Mouse (Mus musculus): ENCODE measurements around the gene Mael. TPM values are rescaled to one million over a fixed set of nuclear protein-coding genes. Genes with fewer than 3 reads are reported as not detected.

Mael gene
- polyA plus RNA-seq, 1 experiment from 2014 or later, result not detected

- no peaks in the 10 kb centered on the region for H3K9me3 ChIP-seq (replicated peaks)
- 49% methylated on average over 3 of the region's 3 CpGs for WGBS
Measured at GRCm38 (mm10) chr1:166205159-166205558, 33.4 kb downstream of the Mael start.

GRCm38 (mm10) chr1:166204171-166204570, 34.4 kb downstream of the Mael start:
- H3K4me3 ChIP-seq, result no peak overlapping the region
- no peak for ATAC-seq (ENCODE audit: insufficient number of reproducible peaks, low FRiP score)
- no peak overlapping the region for H3K4me2 ChIP-seq
- no peak overlapping the region for H3K9ac ChIP-seq
- no peaks in the 10 kb centered on the region for H3K9me3 ChIP-seq (replicated peaks)
- H3K4me1 ChIP-seq (replicated peaks), result no peaks in the 10 kb centered on the region
- H3K27ac ChIP-seq (ENCODE audit: poor library complexity, severe bottlenecking), result no peak overlapping the region
- H3K27me3 ChIP-seq (replicated peaks), result no peaks in the 10 kb centered on the region
- WGBS, result 53% methylated on average over 5 of the region's 5 CpGs
- H3K36me3 ChIP-seq, result no peaks in the 10 kb centered on the region

More at GRCm38 (mm10) chr1:166205159-166205558, 33.4 kb downstream of the Mael start:
- Histone ChIP-seq H3K9ac (no peak overlapping the region), H3K4me2 (no peak overlapping the region), H3K4me1 (replicated peaks) (no peaks in the 10 kb centered on the region), H3K27me3 (replicated peaks) (no peaks in the 10 kb centered on the region), H3K36me3 (no peaks in the 10 kb centered on the region), H3K27ac (ENCODE audit: poor library complexity, severe bottlenecking) (no peak overlapping the region), H3K4me3 (no peak overlapping the region)
- ATAC-seq (ENCODE audit: insufficient number of reproducible peaks, low FRiP score), result no peak

GRCm38 (mm10) chr1:166189821-166190220, 48.7 kb downstream of the Mael start:
- 82% methylated on average over 4 of the region's 4 CpGs for WGBS
- Histone ChIP-seq H3K4me2 (no peak overlapping the region), H3K27ac (ENCODE audit: poor library complexity, severe bottlenecking) (no peak overlapping the region), H3K9me3 (replicated peaks) (no peaks in the 10 kb centered on the region), H3K27me3 (replicated peaks) (no peaks in the 10 kb centered on the region), H3K4me1 (replicated peaks) (peaks cover under 1% of the 10 kb centered on the region; the same call in 1 of the 2 replicates), H3K9ac (no peak overlapping the region), H3K36me3 (no peaks in the 10 kb centered on the region), H3K4me3 (no peak overlapping the region)
- no peak for ATAC-seq (ENCODE audit: insufficient number of reproducible peaks, low FRiP score)

GRCm38 (mm10) chr1:166185357-166185756, 53.2 kb downstream of the Mael start:
- no peak for ATAC-seq (ENCODE audit: insufficient number of reproducible peaks, low FRiP score)
- H3K9ac ChIP-seq, result no peak overlapping the region
- H3K4me3 ChIP-seq, result no peak overlapping the region
- H3K4me2 ChIP-seq, result no peak overlapping the region
- H3K27ac ChIP-seq (ENCODE audit: poor library complexity, severe bottlenecking), result no peak overlapping the region
- no peaks in the 10 kb centered on the region for H3K9me3 ChIP-seq (replicated peaks)
- no peaks in the 10 kb centered on the region for H3K36me3 ChIP-seq
- H3K4me1 ChIP-seq (replicated peaks), result peaks cover 8% of the 10 kb centered on the region; the same call in 1 of the 2 replicates
- WGBS, result 72% methylated on average over 5 of the region's 5 CpGs
- no peaks in the 10 kb centered on the region for H3K27me3 ChIP-seq (replicated peaks)

GRCm38 (mm10) chr1:166184391-166185229, 53.9 kb downstream of the Mael start:
- ATAC-seq (ENCODE audit: insufficient number of reproducible peaks, low FRiP score), result no peak
- H3K4me1 ChIP-seq (replicated peaks), result peaks cover 8% of the 10 kb centered on the region; the same call in 1 of the 2 replicates
- no peaks in the 10 kb centered on the region for H3K27me3 ChIP-seq (replicated peaks)
- WGBS, result 55% methylated on average over 22 of the region's 22 CpGs
- no peak overlapping the region for H3K9ac ChIP-seq
- H3K9me3 ChIP-seq (replicated peaks), result no peaks in the 10 kb centered on the region
- no peak overlapping the region for H3K4me2 ChIP-seq
- no peaks in the 10 kb centered on the region for H3K36me3 ChIP-seq
- no peak overlapping the region for H3K4me3 ChIP-seq
- 0 out of 2 replicates have a peak overlapping the region, but pooled peaks have one; percentile 14 for H3K27ac ChIP-seq (ENCODE audit: poor library complexity, severe bottlenecking)

GRCm38 (mm10) chr1:166182952-166183627, 55.5 kb downstream of the Mael start:
- WGBS, result 79% methylated on average over 10 of the region's 10 CpGs
- Histone ChIP-seq H3K9ac (no peak overlapping the region), H3K4me3 (no peak overlapping the region), H3K9me3 (replicated peaks) (no peaks in the 10 kb centered on the region), H3K36me3 (no peaks in the 10 kb centered on the region), H3K4me2 (no peak overlapping the region), H3K27me3 (replicated peaks) (no peaks in the 10 kb centered on the region), H3K27ac (ENCODE audit: poor library complexity, severe bottlenecking) (no peak overlapping the region), H3K4me1 (replicated peaks) (peaks cover 8% of the 10 kb centered on the region; the same call in 1 of the 2 replicates)
- ATAC-seq (ENCODE audit: insufficient number of reproducible peaks, low FRiP score), result no peak

GRCm38 (mm10) chr1:166181510-166181909, 57.0 kb downstream of the Mael start:
- no peak overlapping the region for H3K4me3 ChIP-seq
- no peak for ATAC-seq (ENCODE audit: insufficient number of reproducible peaks, low FRiP score)
- no peak overlapping the region for H3K9ac ChIP-seq
- H3K27me3 ChIP-seq (replicated peaks), result no peaks in the 10 kb centered on the region
- WGBS, result 78% methylated on average over 7 of the region's 7 CpGs
- H3K4me2 ChIP-seq, result no peak overlapping the region
- no peaks in the 10 kb centered on the region for H3K9me3 ChIP-seq (replicated peaks)
- H3K36me3 ChIP-seq, result no peaks in the 10 kb centered on the region
- no peak overlapping the region for H3K27ac ChIP-seq (ENCODE audit: poor library complexity, severe bottlenecking)
- H3K4me1 ChIP-seq (replicated peaks), result peaks cover 8% of the 10 kb centered on the region; the same call in 1 of the 2 replicates

- Histone ChIP-seq H3K27me3 (replicated peaks) (0 out of 2 replicates have a peak, but pooled peaks cover 6% of the 10 kb centered on the region), H3K9me3 (replicated peaks) (no peaks in the 10 kb centered on the region), H3K27ac (ENCODE audit: poor library complexity, severe bottlenecking) (no peak overlapping the region), H3K4me3 (no peak overlapping the region), H3K4me1 (replicated peaks) (no peaks in the 10 kb centered on the region), H3K36me3 (no peaks in the 10 kb centered on the region), H3K9ac (no peak overlapping the region), H3K4me2 (no peak overlapping the region)
- ATAC-seq (ENCODE audit: insufficient number of reproducible peaks, low FRiP score), result no peak
- 76% methylated on average over 9 of the region's 9 CpGs for WGBS
Measured at GRCm38 (mm10) chr1:166173621-166174020, 64.9 kb downstream of the Mael start.

GRCm38 (mm10) chr1:166172992-166173391, 65.6 kb downstream of the Mael start:
- 82% methylated on average over 3 of the region's 3 CpGs for WGBS
- Histone ChIP-seq H3K4me1 (replicated peaks) (no peaks in the 10 kb centered on the region), H3K4me2 (no peak overlapping the region), H3K36me3 (no peaks in the 10 kb centered on the region), H3K9ac (no peak overlapping the region), H3K27me3 (replicated peaks) (0 out of 2 replicates have a peak, but pooled peaks cover 6% of the 10 kb centered on the region), H3K4me3 (no peak overlapping the region), H3K9me3 (replicated peaks) (no peaks in the 10 kb centered on the region), H3K27ac (ENCODE audit: poor library complexity, severe bottlenecking) (no peak overlapping the region)
- no peak for ATAC-seq (ENCODE audit: insufficient number of reproducible peaks, low FRiP score)

GRCm38 (mm10) chr1:166170852-166171251, 67.7 kb downstream of the Mael start:
- Histone ChIP-seq H3K4me2 (no peak overlapping the region), H3K27me3 (replicated peaks) (0 out of 2 replicates have a peak, but pooled peaks cover 6% of the 10 kb centered on the region), H3K36me3 (no peaks in the 10 kb centered on the region), H3K27ac (ENCODE audit: poor library complexity, severe bottlenecking) (no peak overlapping the region), H3K9ac (no peak overlapping the region), H3K4me1 (replicated peaks) (no peaks in the 10 kb centered on the region), H3K9me3 (replicated peaks) (no peaks in the 10 kb centered on the region), H3K4me3 (no peak overlapping the region)
- WGBS, result 88% methylated on average over 12 of the region's 12 CpGs
- no peak for ATAC-seq (ENCODE audit: insufficient number of reproducible peaks, low FRiP score)

GRCm38 (mm10) chr1:166169713-166170112, 68.8 kb downstream of the Mael start:
- Histone ChIP-seq H3K4me1 (replicated peaks) (no peaks in the 10 kb centered on the region), H3K9me3 (replicated peaks) (no peaks in the 10 kb centered on the region), H3K4me3 (no peak overlapping the region), H3K9ac (no peak overlapping the region), H3K36me3 (no peaks in the 10 kb centered on the region), H3K27ac (ENCODE audit: poor library complexity, severe bottlenecking) (no peak overlapping the region), H3K27me3 (replicated peaks) (0 out of 2 replicates have a peak, but pooled peaks cover 6% of the 10 kb centered on the region), H3K4me2 (no peak overlapping the region)
- 83% methylated on average over 7 of the region's 7 CpGs for WGBS
- no peak for ATAC-seq (ENCODE audit: insufficient number of reproducible peaks, low FRiP score)

All from heart, embryonic 12.5 days (tissue).